Mouse (Mus musculus) kidney, postnatal 36 days (tissue): Measurements from ENCODE around the gene Tmc7.
A peak's percentile ranks its signal among the peaks of the same experiment; 100 is the strongest.

Experiments
- DNase-seq, 2 experiments: peaks; one replicate each; pipeline ENCODE4 v3.0.0; 2021 to 2022; ENCODE audit warnings: mixed read lengths in 2 of 2

Tmc7 gene

DNA sequence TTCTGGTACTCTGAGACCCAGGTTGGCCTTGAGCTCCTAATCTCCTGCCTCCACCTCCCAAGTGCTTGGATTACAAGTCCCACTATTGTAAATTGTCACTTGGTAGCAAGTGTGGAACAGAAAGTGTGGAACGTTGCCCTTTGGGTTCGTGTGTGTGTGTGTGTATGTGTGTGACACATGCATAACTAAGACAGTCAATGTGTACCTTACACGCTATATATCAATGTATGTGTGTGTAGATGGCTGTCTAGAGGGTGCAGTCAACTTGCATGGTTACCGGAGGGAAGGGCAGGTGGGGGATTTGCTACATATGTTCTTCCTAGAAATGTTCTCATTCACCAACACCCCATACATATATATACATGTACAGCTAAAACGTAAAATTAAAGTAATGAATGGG, 390 bp upstream of the Tmc7 start:
- DNase-seq, result no peak

DNA sequence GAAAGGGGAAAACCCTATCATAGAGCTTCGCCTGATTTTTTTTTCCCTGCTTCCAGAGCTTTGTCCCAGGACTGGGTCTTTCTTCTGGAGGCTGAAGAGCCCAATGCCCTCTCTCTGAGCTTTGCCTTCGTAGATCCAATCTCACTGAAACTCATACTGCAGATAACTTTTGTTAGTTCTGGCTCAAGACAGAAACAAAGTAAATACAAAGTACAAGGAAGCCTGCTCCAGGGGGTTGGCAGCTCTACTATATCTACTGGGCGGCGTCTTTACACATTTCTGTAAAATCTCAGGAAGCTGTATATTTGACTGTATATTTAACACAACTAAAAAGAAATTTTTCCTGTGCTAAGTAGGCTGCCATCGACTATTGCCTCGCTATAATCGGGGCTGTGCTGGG, 715 bp downstream of the Tmc7 start:
- DNase-seq, result no peak

DNA sequence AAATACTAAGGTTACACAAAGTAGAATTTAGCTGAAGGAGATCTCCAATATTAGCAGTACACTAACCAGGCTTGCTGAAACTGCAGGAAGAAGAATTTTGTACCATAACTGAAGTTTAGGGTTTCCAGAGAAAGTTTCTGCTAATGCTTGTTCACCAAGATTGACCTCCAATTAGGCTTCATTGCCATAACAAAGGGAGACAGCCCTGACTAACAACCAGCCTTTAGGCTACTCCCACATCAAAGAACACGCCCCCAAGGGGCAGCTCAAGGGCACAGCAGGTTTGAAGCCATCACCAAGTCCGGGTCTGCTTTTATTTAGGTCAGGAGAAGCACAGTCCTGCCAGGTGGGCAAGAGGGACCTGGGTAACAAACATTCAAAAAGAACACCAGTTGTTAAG, 4.6 kb downstream of the Tmc7 start:
- no peak for DNase-seq

DNA sequence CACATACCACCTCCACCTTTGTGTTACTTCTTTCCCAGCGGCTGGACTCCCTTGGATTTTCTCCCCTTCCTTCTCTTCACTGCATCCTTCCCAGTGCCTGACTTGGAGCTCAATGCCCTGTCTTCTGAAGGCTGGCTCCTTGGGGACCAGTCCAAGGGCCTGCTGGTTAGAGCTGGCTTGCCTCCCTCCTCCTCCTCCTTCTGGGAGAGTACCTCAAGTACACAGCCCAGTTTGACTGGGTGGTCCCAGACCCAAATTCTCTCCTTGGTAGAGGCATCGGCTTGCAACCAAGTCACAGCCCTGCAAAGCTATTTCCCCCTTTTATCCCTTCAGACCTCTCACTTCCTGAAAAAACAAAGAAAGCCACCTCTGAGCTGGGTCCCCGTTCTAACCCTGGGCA, 6.3 kb downstream of the Tmc7 start:
- no peak for DNase-seq

DNA sequence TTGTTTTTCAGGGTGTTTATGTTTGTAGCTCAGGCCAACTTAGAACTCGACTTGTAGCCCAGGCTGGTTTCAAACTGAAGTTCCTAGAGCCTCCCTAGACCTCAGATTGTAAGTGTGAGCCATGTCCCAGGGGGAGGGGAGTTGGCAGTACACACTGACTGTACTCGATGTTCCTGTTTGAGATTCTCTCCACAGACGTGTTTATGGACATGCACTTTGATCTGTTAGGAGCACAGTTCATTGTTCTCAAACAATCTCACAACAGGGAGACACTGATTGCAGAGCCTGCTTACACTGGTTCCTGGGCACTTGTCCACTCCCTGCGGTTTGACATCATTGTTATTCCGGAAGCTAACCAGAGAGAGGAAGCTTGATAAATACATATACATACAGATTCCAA, 12.5 kb downstream of the Tmc7 start:
- DNase-seq, result peak in 1 of 2 experiments; percentile 56

DNA sequence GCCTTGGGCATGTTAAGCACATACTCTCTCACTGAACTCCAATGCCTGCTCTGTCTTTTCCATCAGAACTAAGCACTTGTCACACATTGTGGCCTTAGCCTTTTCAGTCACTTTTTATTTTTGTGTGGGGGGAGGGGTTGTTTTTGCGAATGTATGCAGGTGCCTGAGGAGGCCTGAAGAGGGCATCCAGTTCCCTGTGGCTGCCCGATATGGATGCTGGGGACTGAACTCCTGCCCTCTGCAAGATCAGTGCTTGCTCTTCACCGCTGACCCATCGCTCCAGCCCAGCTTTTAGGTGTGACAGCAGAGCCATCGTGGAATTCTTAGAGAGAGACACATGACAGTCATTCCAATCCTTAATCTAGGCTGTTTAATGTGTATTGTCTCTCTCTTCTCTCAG, 13.2 kb downstream of the Tmc7 start:
- DNase-seq, result no peak

DNA sequence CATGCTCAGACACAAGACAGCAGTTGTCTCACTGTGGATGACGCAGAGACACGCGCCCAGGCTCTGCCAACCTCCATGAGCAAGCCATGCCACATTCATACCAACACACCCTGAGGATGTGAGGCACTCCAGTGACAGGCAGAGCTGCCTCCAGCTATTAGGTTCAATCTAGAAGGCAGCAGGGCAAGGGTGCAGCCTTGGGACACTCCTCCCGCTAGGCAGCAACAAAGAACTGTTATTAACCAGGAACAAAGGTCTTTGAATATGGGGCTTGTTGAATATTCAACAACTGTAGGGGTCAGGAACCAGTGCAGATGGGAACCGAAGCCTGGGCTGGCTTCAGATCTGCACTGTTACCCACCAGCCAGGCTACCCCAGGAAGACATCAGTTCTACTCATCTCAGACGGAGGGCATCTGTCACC, 15.4 kb downstream of the Tmc7 start:
- DNase-seq, result no peak

DNA sequence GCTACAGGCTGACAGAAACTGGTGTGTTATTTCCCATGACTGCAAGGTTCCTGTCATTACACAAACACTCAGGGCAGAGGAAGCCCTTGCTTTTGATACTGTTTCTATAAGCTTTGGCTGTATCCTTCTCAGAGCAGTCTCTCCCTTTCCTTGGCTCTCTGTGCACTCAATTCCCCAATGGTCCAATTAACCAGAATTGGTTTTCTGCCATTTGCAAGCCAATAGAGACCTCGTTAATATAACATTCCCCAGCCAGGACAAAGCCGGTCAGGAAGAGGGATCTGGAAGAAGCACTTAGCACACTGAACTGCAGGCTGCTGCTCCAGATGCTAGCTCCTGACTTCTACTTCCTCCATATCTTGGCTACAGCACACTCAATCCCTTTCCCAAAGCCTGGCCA, 30.2 kb downstream of the Tmc7 start:
- no peak for DNase-seq

DNA sequence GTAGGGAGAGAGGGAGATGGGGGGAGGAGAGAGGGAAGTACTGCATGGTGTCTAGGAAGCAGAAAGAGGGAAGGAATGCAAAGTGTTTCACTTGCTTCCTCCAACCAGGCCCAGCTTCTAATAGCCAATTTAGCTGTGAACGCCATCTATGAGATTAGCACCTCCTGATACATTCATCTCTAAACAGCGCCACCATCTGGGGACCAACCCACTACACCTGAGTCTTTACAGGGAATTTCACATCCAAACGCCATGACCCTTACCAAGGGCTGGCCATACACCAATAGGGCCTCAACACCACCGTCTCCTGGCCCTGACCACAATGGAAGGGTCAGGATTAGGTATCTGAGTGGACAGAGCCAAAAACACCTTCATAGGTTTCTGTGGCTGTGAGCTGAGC, 30.7 kb downstream of the Tmc7 start:
- no peak for DNase-seq

DNA sequence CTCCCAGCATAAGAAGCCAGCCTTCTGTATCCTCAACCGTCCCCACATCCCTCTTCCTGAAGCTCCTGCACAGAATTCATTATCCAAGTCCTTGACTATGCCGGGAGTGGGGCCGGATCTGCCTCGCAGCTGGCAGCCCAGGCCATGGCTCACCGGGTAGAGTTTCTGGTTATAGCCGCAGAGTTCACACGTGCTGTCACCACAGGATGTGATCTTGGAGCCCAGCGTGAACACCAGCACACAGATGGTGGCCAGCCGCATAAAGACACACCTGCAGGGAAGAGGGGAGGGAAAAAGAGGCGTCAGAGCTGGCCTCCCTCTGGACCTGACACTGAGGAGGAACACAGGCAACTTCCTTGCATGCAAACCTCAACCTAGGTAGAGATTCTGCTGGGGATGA, 37.1 kb downstream of the Tmc7 start:
- DNase-seq, result no peak

DNA sequence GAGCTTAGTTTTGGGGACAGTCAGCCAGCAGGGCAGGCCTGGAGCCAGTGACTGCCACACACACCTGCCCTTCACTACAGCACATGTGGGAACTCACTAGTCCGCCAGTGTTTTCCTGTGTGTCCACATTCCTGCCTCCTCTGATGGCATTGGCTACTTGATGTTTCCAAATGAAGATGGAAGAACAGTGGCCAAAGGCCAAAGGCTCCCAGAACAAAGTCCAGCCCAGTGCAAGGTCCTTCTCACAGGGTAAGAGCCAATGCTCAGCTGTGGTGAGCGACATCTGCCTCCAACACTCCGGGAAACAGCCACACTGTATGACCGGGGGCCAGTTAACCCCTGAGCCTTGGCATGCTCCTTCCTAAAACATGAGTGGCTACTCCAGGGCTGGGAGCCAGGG, 40.4 kb downstream of the Tmc7 start:
- DNase-seq, result no peak

DNA sequence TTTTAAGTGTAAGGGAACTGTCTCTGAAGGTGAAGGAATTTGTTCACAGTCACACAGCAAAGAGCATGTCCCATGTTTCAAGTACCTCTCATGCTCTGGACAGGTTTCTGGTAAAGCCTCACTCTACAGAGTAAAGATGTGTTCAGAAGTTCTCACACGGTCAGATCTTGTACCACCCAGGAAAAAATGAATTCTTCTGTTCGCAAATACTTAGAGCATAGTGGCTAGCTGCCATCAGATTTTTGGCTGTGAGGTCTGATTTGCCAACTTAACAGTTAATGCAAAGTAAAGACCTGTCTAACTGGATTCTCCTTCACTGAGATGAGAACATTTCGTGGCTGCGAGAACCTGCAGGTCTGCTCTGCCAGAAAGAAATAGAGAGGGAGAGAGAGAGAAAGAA, 49.5 kb downstream of the Tmc7 start:
- DNase-seq, result no peak

DNA sequence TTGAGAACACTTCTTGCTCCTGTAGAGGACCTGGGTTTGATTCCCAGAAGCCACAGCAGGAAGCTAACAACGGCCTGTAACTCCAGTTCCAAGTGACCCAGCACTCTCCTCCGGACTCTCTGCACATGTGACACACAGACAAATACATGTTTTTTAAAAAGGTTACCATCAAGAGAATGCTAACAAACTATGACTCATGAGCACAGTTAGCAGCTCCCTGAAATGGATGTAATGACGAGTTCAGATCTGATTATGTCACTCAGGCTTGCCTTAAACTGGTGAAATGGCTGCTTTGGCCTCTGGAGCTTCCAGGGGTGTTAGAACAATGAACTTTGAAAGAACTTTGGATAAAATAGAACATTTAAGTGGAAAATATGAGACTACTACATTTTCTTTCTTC, 50.2 kb downstream of the Tmc7 start:
- DNase-seq, result no peak

DNA sequence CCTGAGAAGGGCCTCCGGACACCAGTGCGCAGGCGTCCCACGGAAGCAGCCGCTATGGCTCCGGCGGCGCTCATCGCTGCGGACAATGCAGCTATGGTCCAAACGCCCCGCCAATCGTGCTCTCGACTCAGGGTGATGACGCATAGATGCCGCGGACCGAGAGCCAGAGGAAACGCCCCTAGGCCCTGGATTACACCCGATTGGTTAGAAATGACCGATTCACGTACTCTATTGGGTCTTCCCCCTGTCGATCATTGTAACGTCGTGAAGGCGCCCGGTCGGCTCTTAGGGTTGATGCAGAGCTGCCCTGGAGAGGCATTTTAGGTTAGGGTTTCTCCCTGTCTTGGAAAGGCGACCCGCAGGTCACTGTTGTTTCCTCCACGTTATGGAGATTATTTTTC, 51.4 kb downstream of the Tmc7 start, which contains the start of gene Coq7:
TSS of gene Coq7 (minus strand) at position 179 of the 401 bp plus-strand sequence.
- DNase-seq, result peak; percentile 95 to 98

DNA sequence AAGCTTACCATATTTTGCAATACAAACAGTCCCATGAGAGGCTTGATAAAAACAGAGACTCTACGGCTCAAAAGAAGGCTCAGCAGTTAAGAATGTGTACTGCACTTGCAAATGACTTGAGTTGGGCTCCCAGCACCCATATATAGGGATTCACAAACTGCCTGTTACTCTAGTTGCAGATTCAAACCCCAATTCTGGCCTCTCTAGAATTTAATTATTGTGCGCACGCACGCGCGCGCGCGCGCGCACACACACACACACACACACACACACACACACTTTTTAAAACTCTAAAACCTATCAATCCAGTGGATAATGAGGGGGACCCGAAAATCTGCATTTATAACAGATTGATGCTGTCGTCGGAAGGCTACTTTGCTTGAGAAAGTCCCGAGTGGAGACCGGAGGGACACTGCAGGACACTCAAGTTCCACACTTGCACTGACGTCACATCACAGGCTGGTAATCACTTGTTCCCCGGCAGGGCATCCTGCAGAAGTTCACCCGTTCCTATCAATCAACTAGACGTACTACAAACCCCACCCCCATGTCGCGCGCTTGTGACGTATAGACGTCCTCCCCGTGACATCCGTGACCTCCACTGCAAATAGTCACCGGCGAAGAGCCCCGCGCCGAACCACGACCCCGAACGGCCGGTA, 51.9 kb downstream of the Tmc7 start:
- peak; percentile 98 to 99 for DNase-seq

DNA sequence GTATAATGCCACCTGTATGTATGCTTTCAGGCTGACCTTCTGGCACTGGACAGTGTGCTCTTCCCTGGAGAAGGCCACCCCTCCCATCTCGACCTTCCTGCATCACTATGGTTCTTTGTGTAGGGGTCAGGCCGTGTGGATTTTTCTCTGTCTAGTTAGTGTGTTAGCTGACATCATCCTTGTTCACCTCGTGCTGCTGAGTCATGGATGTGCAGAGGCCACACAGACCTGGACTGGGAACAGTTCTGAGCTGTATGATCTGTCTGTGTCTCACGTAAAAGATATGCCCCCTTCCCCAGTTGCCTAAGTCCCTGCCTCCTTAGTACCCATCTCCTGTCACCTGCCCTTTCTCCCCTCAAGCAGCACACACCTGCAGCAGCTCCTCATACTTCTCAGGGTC, 57.6 kb downstream of the Tmc7 start:
- no peak for DNase-seq

DNA sequence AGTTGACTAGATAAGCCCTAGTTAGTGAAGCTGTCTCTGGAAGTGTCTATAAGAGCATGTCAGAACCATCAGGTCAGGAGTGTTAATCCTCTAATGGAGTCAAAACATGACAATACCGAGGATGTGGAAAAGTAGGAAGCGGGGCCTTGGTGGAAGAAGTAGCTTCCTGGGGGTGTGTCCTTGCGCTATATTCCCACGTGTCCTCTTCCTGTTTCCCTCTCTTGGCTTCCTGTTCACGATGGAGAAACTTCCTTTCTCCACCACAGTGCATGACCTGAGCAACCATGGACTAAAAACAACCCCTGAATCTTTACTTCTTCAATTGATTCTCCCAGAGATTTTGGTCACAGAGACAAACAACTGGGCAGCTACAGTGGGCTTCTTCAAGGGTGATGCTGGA, 62.5 kb downstream of the Tmc7 start:
- DNase-seq, result no peak

DNA sequence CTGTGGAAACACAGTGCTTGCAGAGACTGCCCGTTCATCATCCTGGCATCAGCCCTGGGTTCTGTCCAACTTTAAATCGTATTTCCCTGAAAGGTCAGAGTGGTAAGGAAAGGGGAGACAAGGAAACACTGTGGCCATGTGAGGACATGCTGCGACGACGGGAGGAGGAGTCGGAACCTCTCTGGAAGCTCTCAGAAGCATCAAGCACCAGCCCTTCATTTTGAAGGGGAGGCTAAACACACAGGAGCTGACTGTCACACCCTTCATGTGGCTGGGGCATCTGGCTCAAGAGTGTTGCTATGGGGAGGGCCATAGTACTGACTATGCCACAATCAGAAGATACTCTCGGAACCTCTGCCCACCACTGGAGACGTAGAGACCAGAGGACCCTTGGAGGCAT, 64.9 kb downstream of the Tmc7 start:
- DNase-seq, result no peak

DNA sequence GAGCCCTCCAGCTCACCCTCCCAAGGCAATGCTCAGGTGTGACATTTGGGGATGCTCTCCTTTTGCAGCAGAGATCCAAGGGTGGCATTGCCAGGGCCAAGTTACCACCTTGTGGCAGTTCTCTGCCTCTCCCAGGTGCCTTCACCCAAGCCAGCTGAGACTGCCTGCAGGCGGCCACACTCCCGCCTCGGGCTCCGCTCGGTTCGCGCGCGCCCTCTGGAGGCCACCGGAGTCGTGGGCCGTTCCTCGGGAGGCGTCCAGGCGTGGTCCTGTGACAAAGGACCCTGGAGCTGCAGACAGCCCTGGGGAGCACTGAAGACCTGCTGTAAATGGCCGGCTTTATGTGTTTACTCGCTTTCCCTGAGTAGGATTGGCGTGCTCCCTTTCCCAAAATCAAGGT, 65.8 kb downstream of the Tmc7 start:
- peak; percentile 72 to 93 for DNase-seq

DNA sequence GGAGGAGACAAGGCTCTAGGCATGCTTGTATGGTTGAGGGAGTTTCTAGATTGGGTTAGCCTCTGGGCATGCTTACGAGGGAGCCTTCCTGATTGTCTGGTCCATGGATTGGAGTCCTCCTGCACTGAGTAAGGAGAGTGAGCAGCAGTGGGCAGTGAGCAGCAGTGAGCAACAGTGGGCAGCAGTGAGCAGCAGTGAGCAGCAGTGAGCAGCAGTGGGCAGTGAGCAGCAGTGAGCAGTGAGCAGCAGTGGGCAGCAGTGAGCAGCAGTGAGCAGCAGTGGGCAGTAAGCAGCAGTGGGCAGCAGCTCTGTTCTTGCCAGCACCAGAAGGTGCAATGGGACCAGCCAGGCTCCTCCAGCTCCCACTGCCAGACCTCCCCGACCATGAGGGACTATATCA, 66.7 kb downstream of the Tmc7 start:
- peak in 1 of 2 experiments; percentile 46 for DNase-seq

DNA sequence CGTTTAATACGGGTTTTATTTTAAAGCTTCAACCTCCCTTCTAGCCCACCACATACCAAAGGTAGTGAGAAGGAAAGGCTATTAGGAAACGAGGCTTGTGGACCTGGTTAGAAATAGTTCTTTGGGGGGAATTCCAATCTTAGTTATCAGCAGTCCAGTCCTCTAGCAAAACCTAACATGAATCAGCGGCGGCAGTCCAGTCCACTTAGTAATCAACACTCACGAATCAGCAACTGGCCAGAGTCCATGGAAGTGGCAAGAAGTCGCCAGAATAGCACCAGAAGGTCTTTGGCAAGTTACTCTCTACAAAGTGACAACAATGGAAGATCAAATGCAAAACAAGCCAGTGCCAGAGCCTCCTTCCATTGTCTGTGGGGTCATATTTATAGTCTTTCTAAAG, 76.0 kb downstream of the Tmc7 start:
- no peak for DNase-seq

DNA sequence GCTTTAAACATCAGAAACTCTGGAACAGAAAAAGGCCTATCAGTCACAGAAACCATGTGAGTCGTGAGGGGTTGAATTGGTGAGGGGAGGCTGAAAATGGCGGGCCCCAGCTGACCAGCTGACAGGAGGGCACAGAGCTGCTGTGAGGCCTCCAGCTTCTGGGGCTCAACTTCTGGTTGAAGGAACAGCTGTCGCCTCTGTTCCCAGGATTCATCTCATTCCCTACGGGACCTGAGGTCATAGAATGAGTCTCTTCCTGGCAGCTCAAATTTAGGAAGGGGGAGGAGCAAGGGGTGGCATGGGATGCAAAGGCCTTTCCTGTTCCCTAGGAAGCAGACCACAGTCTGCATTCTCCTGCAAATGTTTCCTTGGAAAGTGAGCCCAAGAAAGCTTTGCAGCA, 80.7 kb downstream of the Tmc7 start:
- DNase-seq, result no peak

DNA sequence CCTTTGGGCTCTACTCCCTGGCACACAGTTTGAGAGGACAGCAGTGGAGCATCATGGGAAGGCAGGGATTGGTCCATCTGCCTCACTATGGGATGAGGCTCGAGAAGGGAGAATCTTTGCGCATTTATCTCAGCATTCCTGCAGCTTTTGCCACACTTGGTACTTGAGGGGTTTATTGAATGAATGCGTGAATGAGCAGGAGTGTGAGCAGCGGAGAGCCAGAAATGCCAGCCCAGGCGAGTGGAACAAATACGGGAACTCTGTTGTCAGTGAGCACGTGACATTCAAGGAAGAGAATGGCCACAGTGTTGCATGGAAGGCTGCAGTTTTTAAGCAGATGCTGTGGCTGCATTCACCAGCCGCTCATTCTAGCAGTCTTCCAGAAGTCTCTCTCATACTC, 82.2 kb downstream of the Tmc7 start:
- no peak for DNase-seq

DNA sequence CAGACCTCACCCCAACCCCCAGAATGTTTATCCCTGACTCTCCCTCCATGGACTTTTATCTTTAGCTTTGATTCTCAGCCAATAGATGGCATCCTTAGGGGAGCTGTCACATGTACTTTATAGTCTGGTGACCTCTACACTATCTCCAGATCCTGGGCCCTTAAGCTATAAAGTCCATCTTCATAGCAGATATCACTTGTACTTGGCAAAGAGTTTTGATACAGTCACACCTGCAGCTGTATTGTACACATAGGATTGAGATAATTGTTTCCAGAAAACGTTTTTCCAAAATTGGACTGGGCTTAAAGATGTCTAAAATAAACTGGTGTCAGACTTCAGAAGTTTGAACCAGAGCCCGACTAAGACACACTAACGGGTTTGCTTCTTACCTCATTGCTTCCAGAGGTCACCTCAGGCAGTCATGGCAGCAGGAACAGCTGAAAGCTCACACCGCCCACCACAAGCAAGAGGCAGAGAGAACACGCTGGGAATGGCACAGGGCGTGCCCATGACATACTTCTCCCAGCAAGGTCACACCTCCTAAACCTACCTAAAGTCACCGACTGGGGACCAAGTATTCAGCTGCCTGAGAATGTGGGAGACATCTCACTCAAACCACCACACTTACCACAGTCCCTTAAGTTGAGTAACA, 84.6 kb downstream of the Tmc7 start:
- DNase-seq, result no peak
